Mouse (Mus musculus) ovary, postnatal 10 days (tissue): ENCODE measurements at regions not wholly inside any gene's neighbourhood (a gene's known extent, or its start where the extent isn't known, plus 50 kb on each side); places are given as distances from the start of the nearest gene placed in this dataset.

Experiments
- DNase-seq: peaks from one replicate; pipeline ENCODE4 v3.0.0; 2022; ENCODE audit warnings: low spot score

DNA sequence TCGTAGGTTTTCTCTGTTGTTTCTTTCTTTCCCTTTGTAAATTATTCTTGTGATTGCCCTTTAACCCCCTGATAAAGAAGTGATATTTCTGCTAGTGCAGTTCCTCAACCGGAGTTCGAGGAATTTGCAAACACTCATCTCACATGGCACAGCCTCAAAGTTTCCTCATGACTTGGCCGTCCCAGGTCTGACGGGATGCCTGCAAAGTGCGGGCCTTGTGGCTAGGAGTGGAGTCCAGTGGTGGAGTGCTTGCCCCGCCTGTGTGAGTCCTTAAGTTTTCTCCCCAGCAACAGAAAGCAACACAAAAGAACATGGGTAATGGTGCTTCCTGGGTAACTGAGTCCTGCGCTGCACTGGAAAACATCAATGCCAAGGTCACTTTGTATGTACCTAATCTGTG is 280.6 kb upstream of the Klf4 start:
- no peak for DNase-seq

DNA sequence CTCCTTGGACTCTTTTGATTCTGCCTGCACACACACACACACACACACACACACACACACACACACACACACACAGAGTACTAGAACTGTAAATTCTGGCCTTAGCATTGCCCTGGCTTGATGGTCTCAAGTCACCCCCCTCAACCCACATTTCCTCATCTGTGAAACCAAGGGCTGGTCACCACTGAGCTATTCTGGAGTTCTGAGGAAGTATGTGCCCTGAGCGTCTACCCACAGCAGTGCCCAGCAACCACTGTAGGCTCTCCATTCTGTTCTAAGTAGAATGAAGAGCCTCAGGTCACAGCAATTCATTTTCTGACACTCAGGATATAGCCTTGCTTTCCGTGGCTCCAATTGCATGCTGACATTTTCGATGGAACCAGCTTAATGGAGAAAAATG is 279.4 kb upstream of the Klf4 start:
- DNase-seq, result no peak

DNA sequence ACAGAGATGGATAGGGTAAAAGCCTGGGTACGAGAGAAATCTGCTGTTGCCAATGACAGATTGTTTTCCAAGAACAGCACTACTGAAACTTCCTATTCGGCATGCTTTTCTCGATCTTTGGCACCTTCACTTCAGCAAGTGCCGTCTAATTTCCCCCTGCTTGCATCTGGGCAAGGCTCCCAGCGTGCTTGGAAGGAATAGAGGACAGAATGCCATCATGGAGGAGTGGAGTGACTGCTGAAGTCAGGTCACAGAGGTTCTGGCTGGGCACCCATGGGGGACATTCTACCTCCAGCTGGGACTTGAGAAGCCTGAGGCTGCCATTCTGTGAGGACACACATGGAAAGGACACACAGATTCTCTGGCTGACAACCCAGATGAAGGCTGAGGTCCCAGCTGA is 276.2 kb upstream of the Klf4 start:
- DNase-seq, result no peak

- no peak for DNase-seq
These were observed 274.5 kb upstream of the Klf4 start for GRCm38 (mm10) chr4:55806799-55807198.

GRCm38 (mm10) chr4:55805255-55806051 is 273.2 kb upstream of the Klf4 start:
- DNase-seq, result no peak

DNA sequence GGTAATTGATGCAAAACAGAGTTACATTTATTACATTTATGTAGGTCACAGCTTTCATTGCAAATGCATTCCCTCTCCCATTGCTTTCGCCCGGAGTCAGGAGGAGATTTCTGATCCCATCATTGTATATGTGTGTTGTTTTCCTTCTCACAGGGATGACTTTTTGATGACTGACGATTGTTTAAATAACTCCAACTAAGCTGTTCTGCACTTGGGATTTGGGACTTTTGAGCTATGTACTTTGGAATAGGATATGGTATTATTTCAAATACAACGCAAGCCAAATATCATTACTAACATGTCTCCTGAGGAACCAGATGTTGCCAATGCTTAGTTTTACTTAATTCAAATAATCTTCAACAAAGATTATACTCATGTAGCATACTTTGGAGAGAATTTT is 269.8 kb upstream of the Klf4 start:
- no peak for DNase-seq

DNA sequence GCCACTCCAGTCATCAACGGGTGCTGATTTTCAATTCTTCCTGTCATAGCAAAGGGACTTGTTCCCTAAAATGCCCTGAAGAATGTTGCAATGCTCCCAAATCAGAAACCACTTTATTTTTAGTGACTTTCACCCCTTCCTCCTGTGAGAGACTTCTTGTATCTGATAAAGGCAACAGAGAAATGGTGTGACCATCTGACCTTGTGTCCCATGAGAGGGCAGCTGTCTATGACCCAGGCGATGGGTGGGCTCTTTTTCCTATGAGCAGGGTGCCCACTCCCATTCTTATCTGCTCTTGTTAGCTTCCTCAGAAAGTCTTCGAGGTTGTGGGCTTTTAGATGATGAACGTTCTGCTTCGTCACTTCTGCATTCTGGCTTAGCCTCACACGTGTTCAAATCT is 265.8 kb upstream of the Klf4 start:
- no peak for DNase-seq

GRCm38 (mm10) chr4:55781329-55781847 is 249.1 kb upstream of the Klf4 start:
- DNase-seq, result no peak

DNA sequence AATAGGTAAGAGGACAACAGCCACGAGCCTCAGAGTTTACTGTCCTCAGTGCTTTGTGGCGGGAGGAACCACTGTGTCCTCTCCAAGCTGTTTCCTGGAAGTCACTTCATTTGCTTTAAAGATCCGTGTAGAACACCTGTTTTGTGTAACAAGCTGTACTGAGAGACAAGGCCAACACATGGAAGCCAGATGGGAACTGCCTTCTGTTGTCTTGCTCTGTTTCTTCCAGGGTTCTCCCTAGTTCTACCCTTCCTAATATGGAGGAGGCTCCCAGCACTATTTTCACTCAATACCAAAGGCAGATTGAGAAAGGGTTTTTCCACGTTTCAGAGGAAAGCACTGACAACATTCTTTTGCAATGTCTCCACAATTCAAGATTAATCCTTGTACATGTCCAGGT is 247.3 kb upstream of the Klf4 start:
- DNase-seq, result no peak

GRCm38 (mm10) chr4:55775858-55776257 is 243.6 kb upstream of the Klf4 start:
- no peak for DNase-seq

DNA sequence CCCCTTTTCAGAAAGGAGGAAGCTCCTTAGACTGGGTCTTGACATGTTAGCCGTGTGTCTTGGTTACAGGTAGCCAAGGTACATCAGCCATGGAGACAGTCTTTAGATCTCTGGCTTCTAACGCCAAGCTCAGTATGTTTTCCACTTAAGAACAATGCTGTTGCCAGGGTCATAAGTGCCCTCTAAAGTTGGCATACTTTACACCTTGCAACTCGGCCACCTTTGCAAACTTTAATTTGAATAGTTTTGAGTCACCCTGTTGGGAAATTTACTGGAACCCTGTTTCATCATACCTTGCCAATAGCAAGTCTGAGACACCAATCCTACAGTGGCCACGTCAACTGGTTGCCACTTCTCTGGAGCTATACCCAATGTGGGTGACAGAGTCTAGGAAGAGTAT is 242.3 kb upstream of the Klf4 start:
- no peak for DNase-seq

DNA sequence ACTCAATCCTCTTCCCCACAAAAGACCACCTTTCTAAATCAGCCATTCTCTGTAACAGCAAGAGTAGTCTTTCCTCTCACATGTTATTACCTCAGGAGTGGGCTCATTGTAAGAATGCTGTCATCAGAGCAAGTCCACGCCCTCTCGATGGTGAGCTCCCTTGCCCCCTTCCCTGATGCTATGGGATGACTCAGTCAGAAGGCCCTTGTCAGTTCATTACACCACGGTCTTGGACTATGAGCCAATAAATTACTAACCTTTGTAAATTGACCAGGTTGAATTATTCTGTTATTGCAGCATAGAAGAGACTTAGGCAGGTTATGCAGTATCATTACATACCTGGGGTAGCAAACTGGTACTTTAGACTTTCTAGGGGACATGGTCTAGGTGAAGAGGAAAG is 237.4 kb upstream of the Klf4 start:
- DNase-seq, result no peak

- no peak for DNase-seq
These were observed 236.1 kb upstream of the Klf4 start for GRCm38 (mm10) chr4:55768325-55768724.

DNA sequence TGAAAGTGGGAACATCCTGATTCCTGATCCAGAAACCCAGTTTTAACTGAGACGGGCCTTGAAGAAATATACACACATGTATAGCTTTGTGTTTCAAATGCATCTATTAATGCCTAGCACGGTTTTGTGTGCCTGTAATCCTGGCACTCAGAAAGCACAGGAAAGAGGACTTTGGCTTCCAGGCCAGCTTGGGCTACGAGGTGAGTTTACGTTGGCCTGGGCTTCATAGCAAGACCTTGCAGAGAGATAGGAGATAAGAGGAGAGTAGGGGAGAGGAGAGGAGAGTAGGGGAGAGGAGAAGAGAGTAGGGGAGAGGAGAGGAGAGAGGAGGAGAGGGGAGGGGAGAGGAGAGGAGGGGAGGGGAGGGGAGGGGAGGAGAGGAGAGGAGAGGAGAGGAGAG is 234.9 kb upstream of the Klf4 start:
- DNase-seq, result no peak

GRCm38 (mm10) chr4:55765780-55766179 is 233.5 kb upstream of the Klf4 start:
- no peak for DNase-seq

DNA sequence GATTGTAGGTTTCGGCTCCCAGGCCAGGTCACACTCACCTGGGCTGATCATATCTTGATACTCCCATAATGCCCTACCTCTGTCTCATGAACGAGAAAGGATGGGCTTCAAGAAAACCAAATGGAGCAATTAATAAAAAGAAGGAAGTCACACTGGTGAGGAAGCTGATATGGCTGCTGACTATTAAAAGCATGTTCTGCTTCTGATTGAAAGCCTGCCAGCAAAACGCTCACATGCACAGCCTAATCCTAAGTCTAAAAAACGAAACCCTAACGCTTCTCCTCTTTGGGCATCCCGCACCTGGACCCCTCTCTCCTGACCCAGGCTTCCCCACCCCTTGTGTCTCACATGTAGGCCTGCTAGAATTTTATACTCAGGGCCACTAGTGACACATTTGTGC is 230.8 kb upstream of the Klf4 start:
- DNase-seq, result no peak

DNA sequence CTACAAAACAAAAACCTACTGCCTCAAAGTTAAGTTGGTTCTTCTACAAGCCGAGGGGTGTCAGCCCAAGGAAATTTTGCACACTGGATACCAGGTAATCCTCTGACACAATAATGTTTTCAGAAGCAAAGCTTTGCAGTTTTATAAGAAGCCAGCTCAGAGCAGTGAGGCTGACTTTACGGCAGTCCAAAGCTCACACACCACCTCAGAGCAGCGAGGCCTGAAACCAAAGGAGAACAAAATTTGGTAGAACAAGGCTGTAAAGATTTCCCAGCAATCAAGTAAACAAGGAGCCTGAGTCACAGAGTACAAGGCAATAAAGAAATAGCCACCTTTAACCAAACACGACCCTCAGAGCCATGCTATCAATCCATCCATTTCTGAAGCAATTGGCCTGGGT is 230.1 kb upstream of the Klf4 start:
- DNase-seq, result no peak

DNA sequence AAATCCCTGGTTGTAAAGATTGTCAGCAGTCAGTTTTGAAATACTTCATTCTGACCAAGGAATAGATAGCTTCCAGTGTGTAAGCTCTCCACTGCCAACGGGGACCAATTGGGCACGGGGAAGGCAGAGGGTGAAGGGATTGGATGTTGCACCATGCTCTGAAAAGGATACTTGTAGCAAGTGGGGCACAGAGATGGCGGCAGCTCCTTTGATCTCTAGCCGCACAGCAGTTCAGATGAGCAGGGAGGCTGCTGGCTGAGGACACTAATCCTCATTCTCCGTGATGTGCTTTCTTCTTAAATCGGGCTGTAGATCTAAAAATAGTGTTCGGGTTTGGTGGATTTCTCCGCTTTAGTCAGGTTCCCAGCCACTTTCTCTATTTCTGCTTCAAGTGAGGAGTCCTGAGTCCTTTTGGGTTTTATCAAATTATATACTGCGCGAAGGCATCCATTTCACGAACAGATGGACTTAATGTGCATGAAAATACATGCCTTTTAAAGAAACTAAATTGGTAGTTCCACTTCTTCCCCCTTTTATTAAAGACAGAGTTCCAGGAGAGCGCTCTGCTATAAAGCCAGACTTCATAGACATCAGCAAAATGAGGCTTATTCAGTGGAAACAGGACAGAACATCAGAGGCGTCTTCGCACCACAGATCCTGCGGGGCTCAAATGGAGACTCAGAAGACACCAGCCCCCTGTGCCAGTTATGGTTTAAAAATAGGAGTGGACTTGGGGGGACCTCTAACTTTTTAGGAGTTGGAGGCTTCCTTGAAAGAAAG is 225.1 kb upstream of the Klf4 start:
- DNase-seq, result no peak

DNA sequence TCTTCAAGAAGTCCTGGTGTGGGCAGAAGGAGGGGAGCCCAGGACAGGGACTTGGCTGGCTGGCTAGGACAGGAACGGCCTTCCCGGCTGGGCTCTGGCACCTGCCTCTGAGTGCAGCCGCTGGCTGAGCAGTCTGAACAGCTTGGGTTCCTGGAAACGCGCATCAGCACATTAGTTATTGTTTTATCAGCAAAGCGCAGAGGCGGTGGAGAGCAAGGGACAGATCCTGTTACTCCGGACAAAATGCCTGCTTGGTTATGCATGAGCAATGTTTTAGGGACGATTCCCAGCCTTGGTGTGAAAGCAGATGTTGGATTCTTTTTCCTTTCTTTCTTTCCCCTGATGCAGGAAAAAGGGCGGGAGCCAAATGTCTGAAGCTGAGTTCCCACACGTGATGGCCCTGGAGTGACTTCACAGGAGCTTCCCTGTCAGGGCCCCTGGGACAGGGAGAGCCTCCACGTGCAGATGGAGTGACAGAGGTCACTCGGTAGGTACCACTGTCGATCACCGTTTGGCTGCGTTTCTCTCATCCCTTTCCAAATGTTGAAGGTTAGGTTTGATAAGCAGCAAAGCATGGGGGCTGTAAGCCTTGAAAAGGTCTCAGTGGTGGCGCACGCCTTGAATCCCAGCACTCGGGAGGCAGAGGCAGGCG is 217.8 kb upstream of the Klf4 start:
- peak; percentile 7 for DNase-seq

DNA sequence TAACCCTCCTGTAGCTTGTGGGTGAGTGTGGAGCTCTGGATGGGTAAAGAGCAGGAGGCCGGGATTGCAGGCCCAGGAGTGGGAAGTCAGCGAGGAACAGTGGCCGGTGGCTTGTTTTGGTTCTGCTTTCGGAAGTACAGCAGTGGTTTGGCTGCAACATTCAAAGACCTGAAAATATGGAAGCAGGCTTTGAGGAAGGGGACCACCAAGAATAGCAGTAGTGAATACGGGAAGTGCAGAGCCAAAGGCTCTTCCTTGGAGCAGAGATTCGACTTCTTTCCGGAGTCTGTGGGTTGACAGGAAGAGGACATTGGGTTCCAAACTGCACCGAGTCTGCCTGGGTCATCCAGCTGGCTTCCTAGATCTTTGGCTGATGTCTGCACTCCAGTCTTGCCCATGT is 209.1 kb upstream of the Klf4 start:
- no peak for DNase-seq

GRCm38 (mm10) chr4:55740062-55740461 is 207.8 kb upstream of the Klf4 start:
- no peak for DNase-seq

GRCm38 (mm10) chr4:55738714-55739113 is 206.4 kb upstream of the Klf4 start:
- DNase-seq, result no peak

GRCm38 (mm10) chr4:55735453-55735852 is 203.2 kb upstream of the Klf4 start:
- no peak for DNase-seq
